Mouse (Mus musculus) embryo, embryonic 11 days (tissue): ENCODE results near the gene Taf5l.
"Not testable (repeated sequence)": the region's sequence is repeated elsewhere in the genome, so short reads cannot be mapped to it uniquely, and the experiment has no call there.

ENCODE experiments used
- DNase-seq: peaks from one replicate; pipeline ENCODE4 v3.0.0-alpha.2; 2015

Gene Taf5l

DNA sequence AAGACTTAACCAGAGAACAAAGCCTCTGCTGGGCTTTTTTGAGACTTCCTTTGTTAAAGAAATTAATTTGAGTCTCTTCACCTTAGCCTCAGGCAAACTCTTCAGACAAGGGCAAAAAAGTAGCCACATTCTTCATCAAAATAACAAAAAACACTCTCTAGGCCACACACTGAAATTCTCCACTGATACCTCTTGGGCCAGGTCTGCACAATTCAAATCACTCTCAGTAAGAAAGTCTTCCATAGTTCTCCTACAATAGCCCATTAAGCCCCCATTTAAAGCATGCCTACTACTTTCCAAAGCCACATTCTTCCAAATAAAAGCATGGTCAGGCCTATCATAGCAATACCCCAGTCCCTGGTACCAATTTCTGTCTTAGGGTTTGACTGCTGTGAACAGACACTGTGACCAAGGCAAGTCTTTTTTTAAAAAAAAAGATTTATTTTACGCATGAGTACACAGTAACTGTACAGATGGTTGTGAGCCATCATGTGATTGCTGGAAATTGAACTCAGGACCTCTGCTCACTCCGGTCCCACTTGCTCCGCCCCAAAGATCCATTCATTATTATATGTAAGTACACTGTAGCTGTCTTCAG lies 9.1 kb downstream of the Taf5l start:
- DNase-seq = no peak

GRCm38 (mm10) chr8:124011580-124011979 lies 9.6 kb downstream of the Taf5l start:
- no peak for DNase-seq

DNA sequence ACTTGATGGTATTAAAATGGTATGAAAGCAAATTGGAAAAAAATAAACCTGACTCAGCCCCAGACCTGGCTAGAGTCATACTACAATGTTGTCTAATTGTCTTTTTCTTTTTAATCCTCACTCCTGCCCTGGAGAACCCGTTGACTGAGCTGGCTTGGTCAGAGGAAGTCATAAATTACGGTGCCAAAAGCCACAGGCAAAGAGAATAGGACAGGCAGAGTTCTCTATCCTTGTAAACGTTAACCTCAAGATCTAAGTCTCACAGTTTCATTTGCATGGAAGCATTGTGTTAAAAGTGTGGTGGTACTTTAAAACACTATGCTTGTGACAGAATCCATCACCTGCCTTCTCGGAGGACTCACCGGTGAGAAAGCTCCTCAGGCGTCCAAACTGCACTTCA lies 13.4 kb downstream of the Taf5l start:
- DNase-seq = no peak

GRCm38 (mm10) chr8:124002546-124003108 lies 18.6 kb downstream of the Taf5l start:
- DNase-seq = no peak

GRCm38 (mm10) chr8:123999568-123999967 lies 21.6 kb downstream of the Taf5l start:
- DNase-seq = no peak

- no peak for DNase-seq
These were observed 27.2 kb downstream of the Taf5l start for GRCm38 (mm10) chr8:123993997-123994396.

- no peak for DNase-seq
These were observed 27.6 kb downstream of the Taf5l start for GRCm38 (mm10) chr8:123993597-123993996.

DNA sequence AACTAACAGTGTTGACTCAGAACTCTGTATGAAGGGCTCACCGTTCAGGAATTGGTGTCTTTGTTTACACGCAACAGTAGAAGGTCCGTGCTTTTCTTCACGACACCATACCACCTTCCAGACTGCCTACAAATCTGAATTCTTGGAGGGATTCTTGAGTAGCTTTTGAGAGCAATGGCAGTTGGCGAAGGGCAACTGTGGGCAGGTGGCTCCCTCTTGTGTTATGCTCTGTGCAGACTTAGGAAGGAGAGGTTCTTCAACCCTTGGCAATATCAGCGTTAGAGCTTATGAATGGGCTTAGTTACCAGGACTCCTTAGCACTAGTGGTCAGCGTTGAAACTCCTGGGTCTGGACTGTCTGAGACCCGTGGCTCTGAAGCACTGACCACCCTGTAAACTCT lies 28.6 kb downstream of the Taf5l start:
- DNase-seq = no peak

GRCm38 (mm10) chr8:123990277-123991049 lies 30.7 kb downstream of the Taf5l start:
- DNase-seq = no peak

GRCm38 (mm10) chr8:123989128-123989527 lies 32.1 kb downstream of the Taf5l start:
- no peak for DNase-seq

GRCm38 (mm10) chr8:123988605-123989038 lies 32.6 kb downstream of the Taf5l start:
- DNase-seq = peak; percentile 10

GRCm38 (mm10) chr8:123982826-123983400 lies 38.3 kb downstream of the Taf5l start, which contains the start of gene Abcb10:
TSS of gene Abcb10 (minus strand) at chr8:123983122.
- DNase-seq = peak; percentile 92

DNA sequence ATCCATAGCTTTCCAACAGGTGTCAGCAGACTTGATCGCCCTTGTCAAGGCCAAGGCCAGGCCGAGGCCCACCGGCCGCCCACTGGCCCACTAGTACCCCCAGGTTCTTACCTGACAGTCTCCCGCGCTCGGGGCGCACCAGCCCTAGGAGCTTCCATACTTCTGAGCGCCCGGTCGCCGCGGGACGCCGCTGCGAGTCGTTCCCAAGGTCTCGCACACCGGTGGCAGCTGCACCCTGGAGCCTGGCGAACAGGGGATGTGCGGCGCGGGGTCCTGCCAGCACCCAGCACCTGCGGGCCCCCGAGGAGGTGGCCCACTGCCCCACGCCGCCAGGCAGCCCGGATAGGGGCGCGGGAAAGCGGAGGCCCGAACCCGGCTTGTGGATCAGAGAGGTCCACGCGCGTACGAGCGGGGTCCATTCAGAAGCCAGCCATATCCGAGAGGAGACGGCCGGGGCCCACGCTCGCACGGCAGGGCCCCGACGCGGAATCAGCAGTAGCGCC lies 38.9 kb downstream of the Taf5l start:
- peak; percentile 39 for DNase-seq

GRCm38 (mm10) chr8:123981674-123982073 lies 39.5 kb downstream of the Taf5l start:
- no peak for DNase-seq

DNA sequence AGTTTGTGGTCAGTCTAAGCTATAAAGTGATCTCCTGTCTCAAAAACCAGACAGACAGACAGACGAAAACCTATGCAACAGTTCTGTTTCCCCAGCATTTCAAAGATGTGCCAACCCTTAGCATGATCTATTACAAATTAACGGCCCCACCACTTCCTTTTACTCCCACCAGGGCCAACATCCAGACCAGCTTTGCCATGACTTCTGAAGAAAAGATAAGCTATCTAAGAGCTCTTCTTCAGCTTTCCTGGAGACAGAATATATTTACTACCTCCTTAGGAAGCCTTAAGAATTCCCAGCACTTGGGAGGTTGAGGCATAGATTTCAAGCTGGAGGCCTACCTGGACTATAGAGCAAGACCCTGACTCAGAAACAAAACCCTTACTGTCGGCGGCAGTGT lies 41.0 kb downstream of the Taf5l start:
- no peak for DNase-seq

- DNase-seq = no peak
These were observed 42.3 kb downstream of the Taf5l start for GRCm38 (mm10) chr8:123978926-123979325.

GRCm38 (mm10) chr8:123978166-123978838 lies 42.9 kb downstream of the Taf5l start:
- DNase-seq = no peak

GRCm38 (mm10) chr8:123977499-123977898 lies 43.7 kb downstream of the Taf5l start:
- no peak for DNase-seq

DNA sequence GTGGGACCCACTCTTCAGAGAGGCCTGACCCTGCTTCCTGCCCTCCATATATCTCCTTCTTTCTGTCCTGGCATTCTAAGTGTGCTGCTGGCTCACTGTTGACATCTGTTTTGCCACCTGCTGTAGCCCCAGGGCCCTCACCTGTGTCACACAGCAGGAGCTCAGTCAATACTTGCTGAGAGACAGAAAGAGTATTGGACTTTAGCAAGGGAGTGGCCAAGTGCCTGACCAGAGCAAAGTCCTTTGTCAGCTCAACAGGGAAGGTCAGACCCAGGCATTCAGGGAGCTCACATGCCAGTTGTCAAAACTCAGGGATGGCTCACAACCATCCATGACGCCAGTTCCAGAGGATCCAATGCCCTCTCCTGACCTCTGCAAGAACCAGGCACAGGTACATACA lies 47.7 kb downstream of the Taf5l start:
- DNase-seq = no peak

- DNase-seq = peak; percentile 56
These were observed 54.3 kb downstream of the Taf5l start for GRCm38 (mm10) chr8:123966896-123967295.

GRCm38 (mm10) chr8:123961371-123961770 lies 59.8 kb downstream of the Taf5l start:
- DNase-seq = no peak

DNA sequence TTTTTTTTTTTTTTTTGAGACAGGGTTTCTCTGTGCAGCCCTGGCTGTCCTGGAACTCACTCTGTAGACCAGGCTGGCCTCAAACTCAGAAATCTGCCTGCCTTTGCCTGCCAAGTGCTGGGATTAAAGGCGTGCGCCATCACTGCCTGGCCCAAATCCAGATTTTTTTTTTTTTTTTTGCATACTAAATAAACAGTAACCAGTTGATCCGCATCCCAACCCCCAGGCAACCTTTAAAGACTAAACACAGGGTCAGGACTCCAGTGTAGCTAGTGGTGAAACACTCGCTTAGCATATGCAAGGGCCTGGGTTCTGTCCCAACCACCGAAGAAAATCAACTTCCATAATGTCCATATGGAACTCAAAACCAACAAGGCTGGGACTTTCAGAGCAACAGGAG lies 60.6 kb downstream of the Taf5l start:
- DNase-seq = not testable (repeated sequence)

DNA sequence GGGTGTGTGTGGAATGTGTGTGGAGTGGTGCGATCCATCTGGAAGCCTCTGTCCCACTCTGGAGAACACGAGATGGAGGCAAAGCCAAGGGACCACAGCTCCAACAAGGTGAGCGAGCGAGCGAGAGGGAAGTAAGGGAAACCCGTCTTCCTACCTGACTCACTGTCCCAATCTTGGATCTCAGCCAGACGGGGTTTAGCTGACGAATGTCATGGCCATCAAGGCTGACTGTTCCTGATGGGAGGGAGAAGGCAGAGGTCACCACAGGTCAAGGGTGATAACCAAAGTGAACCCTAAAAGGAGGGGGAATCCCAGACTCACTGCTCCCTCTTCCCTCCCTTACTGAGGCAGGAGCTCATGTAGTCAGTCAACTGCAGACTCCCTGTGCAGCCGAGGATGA lies 61.1 kb downstream of the Taf5l start:
- DNase-seq = no peak
